8 mouse cellular contexts compared by ENCODE assay signal in the genomic region with DNA sequence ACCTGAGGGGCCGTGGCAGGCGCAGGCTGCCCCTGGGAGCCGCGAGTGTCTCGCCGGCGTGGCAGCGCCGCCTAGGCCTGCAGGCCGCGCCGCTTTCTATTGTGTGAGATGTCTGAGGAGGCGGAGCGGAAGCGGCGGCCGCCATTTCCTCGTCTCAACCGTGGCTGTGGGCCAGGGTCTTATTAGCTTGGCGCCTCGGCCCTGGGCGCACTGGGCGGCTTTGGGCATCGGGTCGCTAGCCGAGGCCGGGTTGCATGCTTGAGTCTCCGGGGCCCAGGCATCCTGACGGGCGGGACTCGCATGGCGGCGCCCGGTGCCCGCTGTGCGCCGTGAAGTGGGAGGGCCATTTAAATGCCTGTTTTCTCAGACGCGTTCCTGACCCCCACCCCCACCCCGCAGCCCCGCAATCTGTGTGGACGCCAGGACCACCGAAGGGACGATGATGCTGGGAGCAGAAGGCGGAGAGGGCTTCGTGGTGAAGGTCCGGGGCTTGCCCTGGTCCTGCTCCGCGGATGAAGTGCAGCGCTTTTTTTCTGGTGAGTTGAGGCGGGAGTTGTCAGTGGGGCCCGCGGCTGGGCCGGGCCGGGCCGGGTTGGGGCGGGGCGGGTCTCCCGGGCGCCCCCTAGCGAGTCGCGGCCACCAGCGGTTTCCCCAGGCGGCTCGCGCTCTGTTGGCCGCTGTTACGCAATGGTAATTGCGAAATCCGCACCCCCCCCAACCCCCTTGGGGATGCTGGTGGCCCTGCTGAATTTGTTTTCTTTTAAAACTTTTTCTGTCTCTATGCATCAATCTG. TPM values are rescaled to one million over a fixed set of nuclear protein-coding genes. Genes with fewer than 3 reads are reported as not detected.
DNase-seq lines count a peak whose midpoint lies in the region; ATAC-seq and TF ChIP-seq lines count a peak whose summit lies in the region.

No protein-coding gene starts in this region.

- ATAC-seq in forebrain, embryonic 12.5 days (ENCODE audit: low FRiP score) = peak; percentile 79
- peak; percentile 77 for ATAC-seq in heart, postnatal 0 days (ENCODE audit: insufficient read depth, low read depth)
- ATAC-seq in liver, embryonic 16.5 days (ENCODE audit: low read depth) = peak; percentile 72
- peak; percentile 79 for ATAC-seq in neural tube, embryonic 12.5 days (ENCODE audit: low FRiP score, low read depth)
- peak; percentile 86 for ATAC-seq in stomach, postnatal 0 days (ENCODE audit: low FRiP score, low TSS enrichment)

- H3K36me3 ChIP-seq in CH12.LX (replicated peaks in 1 of 2; ENCODE audit: control insufficient read depth in 1 of 2, insufficient read depth in 1 of 2, low read length in 1 of 2) = peaks cover 19 to 40% of the 10 kb centered on the region in 2 experiments
- H3K36me3 ChIP-seq in forebrain, embryonic 12.5 days (replicated peaks) = peaks cover 27% of the 10 kb centered on the region
- H3K36me3 ChIP-seq in heart, postnatal 0 days (replicated peaks; ENCODE audit: control insufficient read depth, insufficient read depth, low read length) = peaks cover 25% of the 10 kb centered on the region
- H3K36me3 ChIP-seq in liver, embryonic 16.5 days (ENCODE audit: control insufficient read depth, insufficient read depth) = peaks cover 16% of the 10 kb centered on the region
- H3K36me3 ChIP-seq in neural tube, embryonic 12.5 days = peaks cover 24% of the 10 kb centered on the region
- peaks cover 12% of the 10 kb centered on the region for H3K36me3 ChIP-seq in stomach, postnatal 0 days (ENCODE audit: control insufficient read depth, insufficient read depth, low read length)

- peak overlapping the region; percentile 98; the same call in 1 of the 2 replicates for H3K4me2 ChIP-seq in CH12.LX (ENCODE audit: insufficient read depth, low read depth, poor library complexity, severe bottlenecking)
- H3K4me2 ChIP-seq in forebrain, embryonic 12.5 days = peak overlapping the region; percentile 87
- peak overlapping the region; percentile 75 for H3K4me2 ChIP-seq in heart, postnatal 0 days (ENCODE audit: low read depth, low read length)
- H3K4me2 ChIP-seq in liver, embryonic 16.5 days (ENCODE audit: low read depth, low read length) = peak overlapping the region; percentile 90
- H3K4me2 ChIP-seq in neural tube, embryonic 12.5 days (replicated peaks) = peak overlapping the region; percentile 59
- peak overlapping the region; percentile 72 for H3K4me2 ChIP-seq in stomach, postnatal 0 days (replicated peaks; ENCODE audit: low read depth)

- peaks cover 11% of the 10 kb centered on the region for H3K27me3 ChIP-seq in CH12.LX (replicated peaks)
- H3K27me3 ChIP-seq in forebrain, embryonic 12.5 days = no peaks in the 10 kb centered on the region
- H3K27me3 ChIP-seq in heart, postnatal 0 days (ENCODE audit: control insufficient read depth, insufficient read depth, low read length) = no peaks in the 10 kb centered on the region
- no peaks in the 10 kb centered on the region for H3K27me3 ChIP-seq in liver, embryonic 16.5 days (ENCODE audit: control insufficient read depth, insufficient read depth, low read depth, low read length)
- H3K27me3 ChIP-seq in neural tube, embryonic 12.5 days (replicated peaks) = no peaks in the 10 kb centered on the region
- no peaks in the 10 kb centered on the region for H3K27me3 ChIP-seq in stomach, postnatal 0 days (ENCODE audit: control insufficient read depth, insufficient read depth, low read length)

- WGBS in forebrain, embryonic 12.5 days = under 1% methylated on average over 63 of the region's 71 CpGs
- whole genome bisulfite sequencing in heart, postnatal 0 days = under 1% methylated on average over 70 of the region's 71 CpGs
- WGBS in liver, embryonic 16.5 days (ENCODE audit: insufficient replicate concordance) = under 1% methylated on average over 70 of the region's 71 CpGs
- under 1% methylated on average over 71 of the region's 71 CpGs for WGBS in neural tube, embryonic 12.5 days
- under 1% methylated on average over 70 of the region's 71 CpGs for WGBS in stomach, postnatal 0 days

- H3K4me3 ChIP-seq in CH12.LX (replicated peaks in 1 of 3; ENCODE audit: low read depth in 2 of 3, low read length in 2 of 3, poor library complexity in 1 of 3) = peak overlapping the region; percentile 62 to 96 (median 90)
- peak overlapping the region; percentile 97 for H3K4me3 ChIP-seq in forebrain, embryonic 12.5 days (replicated peaks)
- peak overlapping the region; percentile 95 for H3K4me3 ChIP-seq in heart, postnatal 0 days (ENCODE audit: low read depth, low read length)
- H3K4me3 ChIP-seq in liver, embryonic 16.5 days (ENCODE audit: low read depth, low read length) = peak overlapping the region; percentile 98
- peak overlapping the region; percentile 86 for H3K4me3 ChIP-seq in neural tube, embryonic 12.5 days
- peak overlapping the region; percentile 85 for H3K4me3 ChIP-seq in stomach, postnatal 0 days (ENCODE audit: low read depth, low read length)

- peak; percentile 82 for DNase-seq in CH12.LX (ENCODE audit: extremely low read depth)
- peak; percentile 78 for DNase-seq in c-Kit-positive CD71-positive TER-119-positive erythroid progenitor cells, embryonic 14.5 days (ENCODE audit: low spot score)
- DNase-seq in heart, postnatal 0 days (ENCODE audit: low spot score) = peak; percentile 82
- DNase-seq in kidney, postnatal 4 days = peak; percentile 91 to 94
- DNase-seq in stomach, postnatal 0 days (ENCODE audit: low spot score) = peak; percentile 93

- H3K4me1 ChIP-seq in CH12.LX (ENCODE audit: control insufficient read depth in 1 of 2, insufficient read depth in 2 of 2) = peaks cover 5 to 39% of the 10 kb centered on the region in 2 experiments
- H3K4me1 ChIP-seq in forebrain, embryonic 12.5 days = peaks cover 28% of the 10 kb centered on the region
- H3K4me1 ChIP-seq in heart, postnatal 0 days (ENCODE audit: control insufficient read depth, insufficient read depth) = peaks cover 23% of the 10 kb centered on the region
- peaks cover 19% of the 10 kb centered on the region for H3K4me1 ChIP-seq in liver, embryonic 16.5 days (ENCODE audit: control insufficient read depth, low read depth, low read length)
- H3K4me1 ChIP-seq in neural tube, embryonic 12.5 days = peaks cover 22% of the 10 kb centered on the region
- H3K4me1 ChIP-seq in stomach, postnatal 0 days (replicated peaks; ENCODE audit: control insufficient read depth, insufficient read depth) = no peaks in the 10 kb centered on the region; the same call in 1 of the 2 replicates

- H3K79me2 ChIP-seq in CH12.LX (replicated peaks; ENCODE audit: control insufficient read depth, extremely low read depth, insufficient read depth, poor library complexity, severe bottlenecking) = peaks cover 38% of the 10 kb centered on the region

- no peak for TF ChIP-seq EP300 in CH12.LX (IDR thresholded peaks at IDR 0.05; ENCODE audit: low read length)
- peak; percentile 47; the same call in 1 of the 2 replicates for TF ChIP-seq EP300 in heart, postnatal 0 days (IDR thresholded peaks at IDR 0.05; ENCODE audit: low read depth)
- TF ChIP-seq EP300 in stomach, postnatal 0 days (optimal IDR thresholded peaks at IDR 0.05) = no peak

- H3K9ac ChIP-seq in CH12.LX (ENCODE audit: insufficient read depth, low read depth) = peak overlapping the region; percentile 97
- H3K9ac ChIP-seq in forebrain, embryonic 12.5 days = peak overlapping the region; percentile 99
- peak overlapping the region; percentile 96 for H3K9ac ChIP-seq in heart, postnatal 0 days (replicated peaks; ENCODE audit: low read depth, low read length)
- H3K9ac ChIP-seq in liver, embryonic 16.5 days (ENCODE audit: low read depth, low read length) = peak overlapping the region; percentile 98
- peak overlapping the region; percentile 99 for H3K9ac ChIP-seq in neural tube, embryonic 12.5 days
- peak overlapping the region; percentile 98 for H3K9ac ChIP-seq in stomach, postnatal 0 days (ENCODE audit: low read length)

- TF ChIP-seq RAD21 in CH12.LX (IDR thresholded peaks at IDR 0.05; ENCODE audit: low read depth, low read length) = no peak

- no peak for TF ChIP-seq CTCF in CH12.LX (conservative IDR thresholded peaks at IDR 0.05 in 1 of 2, IDR thresholded peaks at IDR 0.05 in 1 of 2; ENCODE audit: low read depth in 2 of 2, low read length in 2 of 2)
- peak; percentile 42 for TF ChIP-seq CTCF in heart, postnatal 0 days (IDR thresholded peaks at IDR 0.05; ENCODE audit: low read depth)
- TF ChIP-seq CTCF in stomach, postnatal 0 days (IDR thresholded peaks at IDR 0.05; ENCODE audit: low read depth) = peak; percentile 72

- in situ Hi-C loops in CH12.LX (cut with MboI; ENCODE audit: low pct_ligation_motif_present, low pct_unique_long_range_greater_than_20kb, low sequenced_read_pairs) = no loop called here

- H3K27ac ChIP-seq in CH12.LX (ENCODE audit: insufficient read depth, low read depth) = peak overlapping the region; percentile 94
- H3K27ac ChIP-seq in forebrain, embryonic 12.5 days = peak overlapping the region; percentile 98
- H3K27ac ChIP-seq in heart, postnatal 0 days (ENCODE audit: low read depth) = peak overlapping the region; percentile 100
- peak overlapping the region; percentile 100 for H3K27ac ChIP-seq in liver, embryonic 16.5 days (ENCODE audit: low read length)
- peak overlapping the region; percentile 99 for H3K27ac ChIP-seq in neural tube, embryonic 12.5 days
- peak overlapping the region; percentile 100 for H3K27ac ChIP-seq in stomach, postnatal 0 days (replicated peaks)

- TF ChIP-seq POLR2A in CH12.LX (IDR thresholded peaks at IDR 0.05; ENCODE audit: low read depth, low read length) = no peak

- H3K9me3 ChIP-seq in CH12.LX (replicated peaks; ENCODE audit: low read length) = no peaks in the 10 kb centered on the region
- no peaks in the 10 kb centered on the region for H3K9me3 ChIP-seq in forebrain, embryonic 12.5 days
- H3K9me3 ChIP-seq in heart, postnatal 0 days (replicated peaks; ENCODE audit: control insufficient read depth, low read length) = no peaks in the 10 kb centered on the region
- H3K9me3 ChIP-seq in liver, embryonic 16.5 days (replicated peaks; ENCODE audit: control insufficient read depth, low read length) = no peaks in the 10 kb centered on the region
- H3K9me3 ChIP-seq in neural tube, embryonic 12.5 days = no peaks in the 10 kb centered on the region
- H3K9me3 ChIP-seq in stomach, postnatal 0 days (ENCODE audit: control insufficient read depth, low read length) = no peaks in the 10 kb centered on the region

- dilution Hi-C loops in CH12.LX (cut with MboI; ENCODE audit: extremely low pct_ligation_motif_present, extremely low pct_unique_long_range_greater_than_20kb, low sequenced_read_pairs) = no loop called here

RNA-seq across cellular contexts. Expression of gene Hnrnph1, which starts 1.3 kb away (rescaled TPM):
- total RNA-seq in CH12.LX (2012; rRNA removed) = 239 and 320 TPM in 2 replicates
- total RNA-seq in CH12.LX (2014; rRNA removed) = 428 and 524 TPM in 2 replicates
- polyA plus RNA-seq in CH12.LX (2012; ENCODE audit: insufficient read length, low read depth) = 829 and 841 TPM in 2 replicates
- polyA plus RNA-seq in forebrain, embryonic 12.5 days (2016; fragmentation: Nextera tagmentation; extraction: Ambion mirVana) = 734 and 740 TPM in 2 replicates
- total RNA-seq in heart, postnatal 0 days (2014; rRNA removed; ENCODE audit: low replicate concordance) = 75.1 and 76.4 TPM in 2 replicates
- 106 and 117 TPM in 2 replicates for polyA plus RNA-seq in heart, postnatal 0 days (2015; fragmentation: Nextera tagmentation; extraction: Ambion mirVana)
- polyA plus RNA-seq in liver, embryonic 16.5 days (2015; fragmentation: Nextera tagmentation; extraction: Ambion mirVana) = 93.6 and 95.8 TPM in 2 replicates
- 635 and 665 TPM in 2 replicates for polyA plus RNA-seq in neural tube, embryonic 12.5 days (2016; fragmentation: Nextera tagmentation; extraction: Ambion mirVana)
- polyA plus RNA-seq in stomach, postnatal 0 days (2015; fragmentation: Nextera tagmentation; extraction: Ambion mirVana) = 113 and 115 TPM in 2 replicates

RNA-seq across cellular contexts. Expression of gene Cby3, which starts 23.8 kb away (rescaled TPM):
- total RNA-seq in CH12.LX (2012; rRNA removed) (not detected in 2 replicates), CH12.LX (2014; rRNA removed) (not detected in 2 replicates)
- polyA plus RNA-seq in CH12.LX (2012; ENCODE audit: insufficient read length, low read depth) = not detected in 2 replicates
- not detected in 2 replicates for polyA plus RNA-seq in forebrain, embryonic 12.5 days (2016; fragmentation: Nextera tagmentation; extraction: Ambion mirVana)
- not detected in 2 replicates for total RNA-seq in heart, postnatal 0 days (2014; rRNA removed; ENCODE audit: low replicate concordance)
- 0.18 TPM in 1 of 2 replicates, not detected in the other for polyA plus RNA-seq in heart, postnatal 0 days (2015; fragmentation: Nextera tagmentation; extraction: Ambion mirVana)
- polyA plus RNA-seq in liver, embryonic 16.5 days (2015; fragmentation: Nextera tagmentation; extraction: Ambion mirVana) = not detected in 2 replicates
- polyA plus RNA-seq in neural tube, embryonic 12.5 days (2016; fragmentation: Nextera tagmentation; extraction: Ambion mirVana) = 0.31 TPM in 1 of 2 replicates, not detected in the other
- polyA plus RNA-seq in stomach, postnatal 0 days (2015; fragmentation: Nextera tagmentation; extraction: Ambion mirVana) = 0.15 and 0.28 TPM in 2 replicates

RNA-seq across cellular contexts. Expression of gene Canx, which starts 52.6 kb away (rescaled TPM):
- total RNA-seq in CH12.LX (2012; rRNA removed) (575 and 628 TPM in 2 replicates), CH12.LX (2014; rRNA removed) (627 and 662 TPM in 2 replicates)
- 607 and 650 TPM in 2 replicates for polyA plus RNA-seq in CH12.LX (2012; ENCODE audit: insufficient read length, low read depth)
- polyA plus RNA-seq in forebrain, embryonic 12.5 days (2016; fragmentation: Nextera tagmentation; extraction: Ambion mirVana) = 287 and 298 TPM in 2 replicates
- 120 and 167 TPM in 2 replicates for total RNA-seq in heart, postnatal 0 days (2014; rRNA removed; ENCODE audit: low replicate concordance)
- polyA plus RNA-seq in heart, postnatal 0 days (2015; fragmentation: Nextera tagmentation; extraction: Ambion mirVana) = 159 and 168 TPM in 2 replicates
- polyA plus RNA-seq in liver, embryonic 16.5 days (2015; fragmentation: Nextera tagmentation; extraction: Ambion mirVana) = 172 and 184 TPM in 2 replicates
- polyA plus RNA-seq in neural tube, embryonic 12.5 days (2016; fragmentation: Nextera tagmentation; extraction: Ambion mirVana) = 277 and 291 TPM in 2 replicates
- polyA plus RNA-seq in stomach, postnatal 0 days (2015; fragmentation: Nextera tagmentation; extraction: Ambion mirVana) = 171 and 181 TPM in 2 replicates

RNA-seq across cellular contexts. Expression of gene Rufy1, which starts 52.8 kb away (rescaled TPM):
- total RNA-seq in CH12.LX (2012; rRNA removed) (11.0 and 15.8 TPM in 2 replicates), CH12.LX (2014; rRNA removed) (17.8 and 18.0 TPM in 2 replicates)
- 21.3 and 24.5 TPM in 2 replicates for polyA plus RNA-seq in CH12.LX (2012; ENCODE audit: insufficient read length, low read depth)
- 30.7 and 31.5 TPM in 2 replicates for polyA plus RNA-seq in forebrain, embryonic 12.5 days (2016; fragmentation: Nextera tagmentation; extraction: Ambion mirVana)
- total RNA-seq in heart, postnatal 0 days (2014; rRNA removed; ENCODE audit: low replicate concordance) = 22.8 and 24.9 TPM in 2 replicates
- polyA plus RNA-seq in heart, postnatal 0 days (2015; fragmentation: Nextera tagmentation; extraction: Ambion mirVana) = 29.2 and 29.8 TPM in 2 replicates
- polyA plus RNA-seq in liver, embryonic 16.5 days (2015; fragmentation: Nextera tagmentation; extraction: Ambion mirVana) = 6.0 and 8.4 TPM in 2 replicates
- polyA plus RNA-seq in neural tube, embryonic 12.5 days (2016; fragmentation: Nextera tagmentation; extraction: Ambion mirVana) = 27.9 and 29.0 TPM in 2 replicates
- 18.7 and 22.8 TPM in 2 replicates for polyA plus RNA-seq in stomach, postnatal 0 days (2015; fragmentation: Nextera tagmentation; extraction: Ambion mirVana)

Comparison
In these comparisons a context has a peak if more than half of its experiments do, and no peak if none do; other contexts are left out.
1. Peak in every context shown above with its lines: DNase-seq, ATAC-seq, H3K4me3 ChIP-seq and H3K27ac ChIP-seq.
2. CTCF ChIP-seq: peak in heart, postnatal 0 days (single experiment) and stomach, postnatal 0 days (single experiment); none in CH12.LX (0 of 2).